Mouse (Mus musculus) heart, adult 2 months (tissue): ENCODE results near the gene Ell3.
"Not testable (repeated sequence)": the region's sequence is repeated elsewhere in the genome, so short reads cannot be mapped to it uniquely, and the experiment has no call there.

ENCODE experiments used
- CTCF ChIP-seq: fragments of 200-600 bp; IDR thresholded peaks from 2 replicates; pipeline ENCODE4 v1.8.1; 2022; ENCODE audit warnings: antibody characterized with exemption, mild to moderate bottlenecking, moderate library complexity
- EP300 ChIP-seq: fragments of 200-500 bp; IDR thresholded peaks from 2 replicates; pipeline ENCODE4 v1.6.1; 2011; ENCODE audit warnings: low read depth, low read length, control low read depth; ENCODE audit not compliant: insufficient read depth
- POLR2A ChIP-seq: fragments of 200-500 bp; IDR thresholded peaks from 2 replicates; pipeline ENCODE4 v1.6.1; 2011; ENCODE audit warnings: mild to moderate bottlenecking, low read depth, low read length, control low read depth; ENCODE audit not compliant: insufficient read depth

GRCm38 (mm10) chr2:121475306-121475705 is 31.2 kb upstream of the Ell3 start:
- TF ChIP-seq CTCF, POLR2A, EP300: not testable (repeated sequence)
